Mouse (Mus musculus) lung, embryonic 14.5 days (tissue): ENCODE data around the gene Nbr1. TPM values are rescaled to one million over a fixed set of nuclear protein-coding genes. Genes with fewer than 3 reads are reported as not detected.

Experiments
- ATAC-seq: fragments of 200-750 bp; cut with Nextera tagmentation; 2 replicates; pipeline ENCODE4 v1.8.0; 2017; ENCODE audit warnings: mild to moderate bottlenecking, moderate TSS enrichment, moderate library complexity; ENCODE audit not compliant: insufficient read depth
- DNase-seq: peaks from one replicate; pipeline ENCODE4 v3.0.0-alpha.2; 2015
- H3K27ac ChIP-seq: fragments of 300-500 bp; sonication (generic); 2 replicates; pipeline ENCODE4 v1.5.1; 2014; ENCODE audit warnings: low read depth, mild to moderate bottlenecking, moderate library complexity
- H3K27me3 ChIP-seq: fragments of 300-500 bp; sonication (generic); 2 replicates; pipeline ENCODE4 v1.6.1; 2014; ENCODE audit warnings: low read length, control low read depth; ENCODE audit not compliant: insufficient read depth
- H3K36me3 ChIP-seq: fragments of 300-500 bp; sonication (generic); 2 replicates; pipeline ENCODE4 v1.6.1; 2014; ENCODE audit warnings: control low read depth; ENCODE audit not compliant: insufficient read depth
- H3K4me1 ChIP-seq: fragments of 300-500 bp; sonication (generic); 2 replicates; pipeline ENCODE4 v1.6.1; 2014; ENCODE audit warnings: antibody characterized with exemption, control low read depth; ENCODE audit not compliant: insufficient read depth
- H3K4me2 ChIP-seq: fragments of 300-500 bp; sonication (generic); 2 replicates; pipeline ENCODE4 v1.6.1; 2014; ENCODE audit warnings: mild to moderate bottlenecking
- H3K4me3 ChIP-seq: fragments of 300-500 bp; sonication (generic); 2 replicates; pipeline ENCODE4 v1.5.1; 2014; ENCODE audit warnings: low read depth, low read length
- H3K9ac ChIP-seq: fragments of 300-500 bp; sonication (generic); 2 replicates; pipeline ENCODE4 v1.6.1; 2014
- H3K9me3 ChIP-seq: fragments of 300-500 bp; sonication (generic); 2 replicates; pipeline ENCODE4 v1.6.1; 2016; ENCODE audit warnings: low read depth, low read length, control low read depth
- CTCF ChIP-seq: IDR thresholded peaks from 2 replicates; pipeline ENCODE4 v1.5.1; 2016; ENCODE audit warnings: antibody characterized with exemption, low read depth
- WGBS: fragments of 180-500 bp; shearing (Covaris S2); extraction: QIAGEN DNeasy Blood & Tissue Kit; methylation state at CpG from one replicate; pipeline ENCODE4 v1.1.7; 2014; 5-methylcytosine and 5-hydroxymethylcytosine counted together
- polyA plus RNA-seq: library from polyadenylated mRNA; unstranded; fragments of >200 nt; fragmentation: Nextera tagmentation; extraction: Ambion mirVana; gene quantifications from 2 replicates; pipeline ENCODE4 v1.2.1, GENCODE M21; 2014

Nbr1 gene
- polyA plus RNA-seq, 1 experiment from 2014 or later: 59.2 TPM

DNA sequence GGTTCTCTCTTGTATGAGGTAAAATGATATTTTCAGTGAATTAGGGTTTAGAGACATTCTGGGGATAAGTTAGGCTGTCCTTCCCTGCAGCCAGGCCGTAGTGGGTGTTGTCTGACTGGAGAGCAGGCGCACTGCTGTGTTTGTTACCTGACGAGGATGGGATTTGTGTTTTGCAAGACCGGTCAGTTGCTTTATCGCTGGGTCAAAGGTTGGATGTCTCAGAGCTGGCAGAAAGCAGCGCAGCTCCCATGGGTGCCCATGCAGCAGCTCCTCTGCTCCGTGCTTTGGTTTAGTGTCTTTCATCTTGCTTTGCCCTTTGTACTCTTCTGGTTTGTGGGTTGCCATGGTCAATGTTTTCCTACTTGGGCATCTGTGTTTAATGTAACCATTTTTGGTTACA is 4.6 kb downstream of the Nbr1 start:
- peaks cover 61% of the 10 kb centered on the region for H3K36me3 ChIP-seq

DNA sequence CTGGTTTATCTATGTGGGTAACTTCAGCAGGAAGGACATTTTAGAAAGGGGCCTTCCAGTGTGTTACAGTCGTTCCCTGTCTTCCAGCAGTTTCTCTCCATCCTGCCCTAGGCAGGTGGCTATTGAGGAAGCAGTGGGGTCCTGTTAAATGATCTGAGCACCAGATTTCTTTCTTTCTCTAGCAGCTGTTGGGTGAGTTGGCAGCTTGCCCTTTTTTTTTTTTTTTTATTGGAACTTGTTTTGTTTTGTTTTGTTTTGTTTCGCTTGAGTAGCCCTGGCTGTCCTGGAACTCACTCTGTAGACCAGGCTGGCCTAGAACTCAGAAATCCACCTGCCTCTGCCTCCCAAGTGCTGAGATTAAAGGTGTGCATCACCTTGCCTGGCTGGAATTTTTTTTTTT is 5.0 kb downstream of the Nbr1 start:
- no peak for TF ChIP-seq CTCF
- Histone ChIP-seq H3K4me2 (no peak overlapping the region), H3K4me3 (no peak overlapping the region), H3K9ac (no peak overlapping the region), H3K27me3 (no peaks in the 10 kb centered on the region), H3K4me1 (0 out of 2 replicates have a peak, but pooled peaks cover 4% of the 10 kb centered on the region), H3K9me3 (no peaks in the 10 kb centered on the region), H3K27ac (no peak overlapping the region), H3K36me3 (peaks cover 63% of the 10 kb centered on the region)
- ATAC-seq (no peak), DNase-seq (peak; percentile 46)
- 65% methylated on average over 2 of the region's 2 CpGs for WGBS

More for the DNA sequence above, 4.6 kb downstream of the Nbr1 start:
- no peaks in the 10 kb centered on the region for H3K27me3 ChIP-seq
- no peak overlapping the region for H3K27ac ChIP-seq
- no peaks in the 10 kb centered on the region for H3K9me3 ChIP-seq
- 0 out of 2 replicates have a peak, but pooled peaks cover 4% of the 10 kb centered on the region for H3K4me1 ChIP-seq
- H3K4me3 ChIP-seq: no peak overlapping the region
- no peak for ATAC-seq
- H3K4me2 ChIP-seq: no peak overlapping the region
- TF ChIP-seq CTCF: no peak
- no peak for DNase-seq
- H3K9ac ChIP-seq: no peak overlapping the region
- 96% methylated on average over 7 of the region's 7 CpGs for WGBS

DNA sequence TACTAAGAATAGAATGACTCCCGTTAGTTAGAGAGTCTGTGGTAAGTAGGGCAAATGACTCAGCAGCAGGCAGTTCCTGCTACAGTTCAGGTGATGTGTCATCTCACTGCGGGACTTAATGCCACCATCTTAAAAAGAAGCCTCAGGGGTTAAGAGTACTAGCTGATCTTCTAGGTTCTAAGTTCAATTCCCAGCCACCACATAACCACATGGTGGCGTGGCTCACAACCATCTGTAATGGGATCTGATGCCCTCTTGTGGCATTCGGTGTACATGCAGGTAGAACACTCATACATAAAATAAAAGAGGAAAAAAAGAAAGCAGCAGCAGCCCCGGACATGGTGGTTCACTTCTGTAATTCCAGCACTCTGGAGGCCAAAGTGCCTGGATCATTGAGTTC is 10.4 kb downstream of the Nbr1 start:
- no peak overlapping the region for H3K4me3 ChIP-seq
- H3K9me3 ChIP-seq: no peaks in the 10 kb centered on the region
- H3K27ac ChIP-seq: no peak overlapping the region
- no peaks in the 10 kb centered on the region for H3K27me3 ChIP-seq
- ATAC-seq: no peak
- peak; percentile 79 for DNase-seq
- no peaks in the 10 kb centered on the region for H3K4me1 ChIP-seq
- peaks cover 81% of the 10 kb centered on the region for H3K36me3 ChIP-seq
- no peak overlapping the region for H3K9ac ChIP-seq
- WGBS: 39% methylated on average over 5 of the region's 5 CpGs
- TF ChIP-seq CTCF: peak; percentile 82
- no peak overlapping the region for H3K4me2 ChIP-seq

DNA sequence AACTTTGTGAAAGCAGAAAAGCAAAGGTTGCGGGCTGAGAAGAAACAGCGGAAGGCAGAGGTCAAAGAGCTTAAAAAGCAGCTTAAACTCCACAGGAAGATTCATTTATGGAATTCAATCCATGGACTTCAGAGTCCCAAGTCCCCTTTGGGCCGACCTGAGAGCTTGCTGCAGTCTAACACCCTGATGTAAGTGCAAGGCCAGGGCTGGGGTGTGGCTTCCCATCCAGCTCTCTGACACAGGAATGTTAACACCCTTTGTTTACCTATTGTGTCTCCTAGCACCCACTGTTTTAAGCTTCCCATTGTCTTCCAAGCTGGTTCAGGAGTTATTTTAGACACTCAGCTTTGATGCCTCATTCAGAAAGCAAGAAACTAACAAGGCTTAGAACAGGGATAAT is 16.5 kb downstream of the Nbr1 start:
- WGBS: 79% methylated on average over 3 of the region's 3 CpGs
- no peak for ATAC-seq

DNA sequence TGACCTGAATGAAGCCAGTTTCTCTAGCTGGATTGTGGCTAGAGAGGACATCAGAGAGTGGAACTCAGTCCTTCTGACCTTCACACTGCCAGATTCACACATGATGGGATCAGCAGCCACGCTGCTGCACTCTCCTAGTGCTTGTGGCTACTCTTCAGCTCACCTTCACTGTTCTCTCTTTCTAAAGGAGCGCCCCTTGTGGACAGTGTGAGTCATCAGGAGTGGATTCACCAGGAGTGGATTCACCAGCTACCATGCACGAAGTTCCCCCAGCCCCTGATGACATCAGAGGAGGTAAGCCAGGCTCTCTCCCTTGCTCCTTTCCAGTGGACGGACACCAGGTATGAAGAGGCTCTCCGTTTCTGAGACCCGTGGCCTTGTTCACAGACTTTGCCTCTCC is 24.2 kb downstream of the Nbr1 start:
- no peaks in the 10 kb centered on the region for H3K27me3 ChIP-seq
- H3K27ac ChIP-seq: no peak overlapping the region
- H3K9me3 ChIP-seq: no peaks in the 10 kb centered on the region
- no peak overlapping the region for H3K4me3 ChIP-seq
- 75% methylated on average over 6 of the region's 6 CpGs for WGBS
- ATAC-seq: no peak
- TF ChIP-seq CTCF: peak; percentile 37; the same call in 1 of the 2 replicates
- H3K4me1 ChIP-seq: no peaks in the 10 kb centered on the region
- H3K4me2 ChIP-seq: no peak overlapping the region
- no peak for DNase-seq
- H3K9ac ChIP-seq: no peak overlapping the region
- peaks cover 84% of the 10 kb centered on the region for H3K36me3 ChIP-seq

More for the DNA sequence above, 16.5 kb downstream of the Nbr1 start:
- Histone ChIP-seq H3K9me3 (no peaks in the 10 kb centered on the region), H3K9ac (no peak overlapping the region), H3K4me2 (no peak overlapping the region), H3K27ac (no peak overlapping the region), H3K4me1 (no peaks in the 10 kb centered on the region), H3K27me3 (no peaks in the 10 kb centered on the region), H3K4me3 (no peak overlapping the region), H3K36me3 (peaks cover 95% of the 10 kb centered on the region)
- no peak for TF ChIP-seq CTCF
- DNase-seq: no peak

DNA sequence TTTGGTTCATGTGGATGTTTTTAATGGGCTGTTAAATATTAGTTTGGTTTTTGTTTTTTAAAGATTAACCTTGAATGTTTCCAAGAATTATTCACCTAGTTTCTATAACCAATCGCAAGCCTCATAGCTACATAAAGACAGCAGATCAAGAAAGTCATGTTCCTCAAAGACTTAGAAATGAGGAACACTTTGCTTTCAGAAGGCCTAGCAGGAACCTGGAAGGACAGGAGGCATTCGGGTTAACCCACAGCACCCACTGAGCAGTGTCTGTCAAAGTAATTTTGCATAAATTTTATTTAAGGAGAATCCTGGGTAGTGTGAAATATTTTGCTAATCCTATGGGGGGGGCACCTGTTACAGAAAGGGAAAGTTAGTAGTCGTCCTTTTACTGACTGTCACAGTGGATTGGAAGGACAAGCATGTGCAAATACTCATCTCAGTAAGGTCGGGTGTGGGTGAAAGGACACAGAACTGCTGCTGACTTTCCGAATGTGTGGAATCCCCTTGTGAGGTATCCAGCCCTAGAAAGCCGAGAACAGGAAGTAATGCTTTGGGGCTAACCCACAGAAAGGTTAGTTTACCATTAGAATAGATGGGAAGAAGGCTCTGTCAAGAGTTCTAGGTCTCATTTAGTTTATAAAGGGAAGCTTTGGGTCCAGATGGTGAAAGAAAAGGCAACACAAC is 29.3 kb downstream of the Nbr1 start:
- Histone ChIP-seq H3K36me3 (peaks cover 39% of the 10 kb centered on the region), H3K4me3 (no peak overlapping the region), H3K4me2 (no peak overlapping the region), H3K4me1 (no peaks in the 10 kb centered on the region), H3K9me3 (no peaks in the 10 kb centered on the region), H3K9ac (no peak overlapping the region), H3K27ac (no peak overlapping the region), H3K27me3 (no peaks in the 10 kb centered on the region)
- DNase-seq (no peak), ATAC-seq (no peak)
- 61% methylated on average over 6 of the region's 6 CpGs for WGBS
- TF ChIP-seq CTCF: no peak

DNA sequence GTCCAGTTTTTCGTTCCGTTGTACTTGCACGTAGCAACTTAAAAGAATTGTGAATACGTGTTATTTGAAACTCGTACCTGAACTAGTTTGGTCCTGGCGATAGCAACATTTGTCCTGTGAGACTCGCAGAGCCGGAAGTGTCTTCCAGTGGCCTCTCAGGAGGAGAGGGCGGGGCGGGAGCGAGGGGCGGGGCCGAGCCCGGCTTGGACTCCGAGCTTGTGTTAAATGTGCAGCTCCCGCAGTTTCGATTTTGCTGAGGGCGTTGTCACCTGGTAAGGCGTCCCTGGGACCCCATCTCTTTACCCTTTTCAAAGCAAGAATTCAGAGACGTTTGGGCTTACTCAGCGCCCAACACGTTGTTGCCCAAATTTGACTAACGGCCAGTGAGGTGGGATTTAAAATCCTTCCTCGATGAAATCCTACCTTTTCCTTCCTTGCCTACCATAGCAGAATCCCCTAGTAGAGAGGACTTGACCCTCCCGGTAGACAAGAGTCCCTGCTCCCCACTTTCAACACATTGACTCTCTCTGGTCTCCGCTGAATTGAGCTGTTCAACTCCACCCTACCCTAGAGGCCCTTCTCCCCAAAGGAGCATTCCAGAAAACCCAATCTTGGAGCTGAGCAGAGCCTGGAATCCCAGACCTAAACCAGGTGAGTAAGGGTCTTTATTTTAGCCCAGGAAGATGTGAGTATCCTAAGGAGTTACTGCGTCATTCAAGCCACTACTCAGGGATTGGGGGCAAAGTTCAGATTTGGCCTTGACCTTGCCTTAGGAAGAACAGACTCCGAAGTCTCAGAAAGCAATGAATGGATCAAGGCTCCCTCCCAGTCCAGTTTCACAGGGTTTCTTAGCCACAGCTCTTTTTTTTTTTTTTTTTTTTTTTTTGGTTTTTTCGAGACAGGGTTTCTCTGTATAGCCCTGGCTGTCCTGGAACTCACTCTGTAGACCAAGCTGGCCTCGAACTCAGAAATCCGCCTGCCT is 30.4 kb downstream of the Nbr1 start, which contains the start of gene Tmem106a:
Gene Tmem106a (plus strand): TSS at position 189 of the 982 bp plus-strand sequence.
- peak; percentile 74 for ATAC-seq
- no peak within 1 kb of the TSS for H3K27ac ChIP-seq
- no peak for TF ChIP-seq CTCF
- no peaks in the 10 kb centered on the region for H3K27me3 ChIP-seq
- peaks cover 28% of the 10 kb centered on the region for H3K36me3 ChIP-seq
- DNase-seq: peak; percentile 84
- H3K9ac ChIP-seq: peak within 1 kb of the TSS; percentile 53
- peak within 1 kb of the TSS; percentile 45 for H3K4me3 ChIP-seq
- H3K4me2 ChIP-seq: peak within 1 kb of the TSS; percentile 68
- H3K9me3 ChIP-seq: no peaks in the 10 kb centered on the region
- 17% methylated on average over 30 of the region's 31 CpGs for WGBS
- no peaks in the 10 kb centered on the region for H3K4me1 ChIP-seq
